Mouse (Mus musculus) MEL (cell line): ENCODE data around the gene Thrap3. TPM values are rescaled to one million over a fixed set of nuclear protein-coding genes. Genes with fewer than 3 reads are reported as not detected.

Experiments
- DNase-seq: peaks from one replicate; pipeline ENCODE4 v3.0.0; 2011; ENCODE audit warnings: low read depth, low spot score
- H3K27ac ChIP-seq: 2 replicates; pipeline ENCODE4 v1.5.1; 2012; ENCODE audit warnings: low read depth, mild to moderate bottlenecking, control low read depth, low read length, moderate library complexity; ENCODE audit not compliant: control insufficient read depth
- H3K27me3 ChIP-seq, 2 experiments: fragments of 150-350 bp in 1 of 2; sonication (generic) in 1 of 2; 2 replicates each; pipeline ENCODE4 v1.6.1; 2012; ENCODE audit warnings: low read length in 2 of 2, mild to moderate bottlenecking in 2 of 2, improper control_type of control experiment in 1 of 2, moderate library complexity in 1 of 2; ENCODE audit not compliant: insufficient read depth in 2 of 2, control insufficient read depth in 1 of 2
- H3K36me3 ChIP-seq, 2 experiments: 2 replicates each; pipeline ENCODE4 v1.6.1; 2012 to 2014; ENCODE audit warnings: low read length in 2 of 2, improper control_type of control experiment in 1 of 2, inconsistent platforms in 1 of 2, mild to moderate bottlenecking in 1 of 2; ENCODE audit not compliant: insufficient read depth in 2 of 2, control insufficient read depth in 1 of 2
- H3K4me1 ChIP-seq, 2 experiments: fragments of 150-350 bp in 1 of 2; sonication (generic) in 1 of 2; 2 replicates each; pipeline ENCODE4 v1.6.1; 2012; ENCODE audit warnings: low read length in 2 of 2, improper control_type of control experiment in 1 of 2, mild to moderate bottlenecking in 1 of 2; ENCODE audit not compliant: insufficient read depth in 2 of 2, control insufficient read depth in 1 of 2
- H3K4me3 ChIP-seq, 2 experiments: fragments of 150-350 bp in 1 of 2; sonication (generic) in 1 of 2; 2 replicates each; pipeline ENCODE4 v1.5.1; 2012; ENCODE audit warnings: low read depth in 2 of 2, low read length in 2 of 2, mild to moderate bottlenecking in 2 of 2, moderate library complexity in 2 of 2, control low read depth in 1 of 2, improper control_type of control experiment in 1 of 2; ENCODE audit not compliant: control insufficient read depth in 1 of 2, insufficient read depth in 1 of 2
- H3K79me2 ChIP-seq: 2 replicates; pipeline ENCODE4 v1.6.1; 2012; ENCODE audit warnings: mild to moderate bottlenecking, low read length, moderate library complexity; ENCODE audit not compliant: control insufficient read depth, poor library complexity, insufficient read depth
- H3K9ac ChIP-seq: 2 replicates; pipeline ENCODE4 v1.6.1; 2012; ENCODE audit warnings: low read depth, mild to moderate bottlenecking, control low read depth, low read length, moderate library complexity; ENCODE audit not compliant: control insufficient read depth, poor library complexity, severe bottlenecking
- H3K9me3 ChIP-seq: fragments of 150-350 bp; sonication (generic); replicated peaks from 2 replicates; pipeline ENCODE4 v1.6.1; 2012; ENCODE audit warnings: mild to moderate bottlenecking, low read length, improper control_type of control experiment, moderate library complexity; ENCODE audit not compliant: insufficient read depth
- CHD2 ChIP-seq: IDR thresholded peaks from 2 replicates; pipeline ENCODE4 v1.6.1; 2011; ENCODE audit warnings: low read length, improper control_type of control experiment
- CTCF ChIP-seq, 3 experiments: IDR thresholded peaks in 2 of 3; conservative IDR thresholded peaks in 1 of 3; 2 replicates each; pipeline ENCODE4 v1.5.1; 2011 to 2012; ENCODE audit warnings: low read length in 3 of 3, low read depth in 2 of 3, mild to moderate bottlenecking in 2 of 3, improper control_type of control experiment in 1 of 3, inconsistent platforms in 1 of 3, mixed read lengths in 1 of 3, moderate library complexity in 1 of 3; ENCODE audit not compliant: control insufficient read depth in 1 of 3, insufficient read depth in 1 of 3, poor library complexity in 1 of 3, severe bottlenecking in 1 of 3
- ELF1 ChIP-seq: IDR thresholded peaks from 2 replicates; pipeline ENCODE4 v1.6.1; 2014; ENCODE audit warnings: low read depth, mild to moderate bottlenecking, inconsistent platforms, low read length, improper control_type of control experiment, moderate library complexity
- ETS1 ChIP-seq: IDR thresholded peaks from 2 replicates; pipeline ENCODE4 v1.6.1; 2012; ENCODE audit warnings: low read depth, mild to moderate bottlenecking, inconsistent platforms, low read length, improper control_type of control experiment, moderate library complexity
- MAFK ChIP-seq: IDR thresholded peaks from 2 replicates; pipeline ENCODE4 v1.6.1; 2011; ENCODE audit warnings: low read depth, mild to moderate bottlenecking, low read length, improper control_type of control experiment, borderline replicate concordance
- MYC ChIP-seq: IDR thresholded peaks from 2 replicates; pipeline ENCODE4 v1.6.1; 2011; ENCODE audit warnings: low read depth, mild to moderate bottlenecking, low read length, improper control_type of control experiment, moderate library complexity
- NRF1 ChIP-seq: IDR thresholded peaks from 2 replicates; pipeline ENCODE4 v1.6.1; 2014; ENCODE audit warnings: low read depth, mild to moderate bottlenecking, inconsistent platforms, low read length, improper control_type of control experiment, moderate library complexity; ENCODE audit not compliant: poor library complexity, insufficient read depth, severe bottlenecking
- POLR2AphosphoS2 ChIP-seq: IDR thresholded peaks from 2 replicates; pipeline ENCODE4 v1.6.1; 2011; ENCODE audit warnings: low read length, improper control_type of control experiment
- RCOR1 ChIP-seq: IDR thresholded peaks from 2 replicates; pipeline ENCODE4 v1.6.1; 2012; ENCODE audit warnings: low read depth, mild to moderate bottlenecking, inconsistent platforms, low read length, improper control_type of control experiment
- SIN3A ChIP-seq: IDR thresholded peaks from 2 replicates; pipeline ENCODE4 v1.6.1; 2012; ENCODE audit warnings: low read length, improper control_type of control experiment, inconsistent platforms
- TAL1 ChIP-seq: IDR thresholded peaks from 2 replicates; pipeline ENCODE4 v1.6.1; 2012; ENCODE audit warnings: mild to moderate bottlenecking, inconsistent platforms, low read length, moderate library complexity, mixed read lengths
- TBP ChIP-seq: IDR thresholded peaks from 2 replicates; pipeline ENCODE4 v1.8.0; 2011; ENCODE audit warnings: low read depth, low read length, improper control_type of control experiment
- USF1 ChIP-seq: IDR thresholded peaks from 2 replicates; pipeline ENCODE4 v1.6.1; 2014; ENCODE audit warnings: low read depth, mild to moderate bottlenecking, inconsistent platforms, low read length, improper control_type of control experiment, moderate library complexity
- USF2 ChIP-seq, 2 experiments: IDR thresholded peaks; 2 replicates each; pipeline ENCODE4 v1.6.1; 2011 to 2012; ENCODE audit warnings: improper control_type of control experiment in 2 of 2, low read length in 2 of 2, borderline replicate concordance in 1 of 2, inconsistent platforms in 1 of 2, low read depth in 1 of 2, mild to moderate bottlenecking in 1 of 2; ENCODE audit not compliant: insufficient read depth in 1 of 2
- ZC3H11A ChIP-seq: IDR thresholded peaks from 2 replicates; pipeline ENCODE4 v1.6.1; 2012; ENCODE audit warnings: low read depth, mild to moderate bottlenecking, inconsistent platforms, low read length, improper control_type of control experiment
- polyA plus RNA-seq, 2 experiments: library from polyadenylated mRNA; stranded (reverse) in 1 of 2; unstranded in 1 of 2; fragments of >175 nt in 1 of 2; fragments of >200 nt in 1 of 2; gene quantifications; 2 replicates each; pipeline versions ENCODE4 v1.2.1 to v1.2.4; 2012; ENCODE audit warnings: low replicate concordance in 2 of 2, low read depth in 1 of 2; ENCODE audit not compliant: insufficient read length in 2 of 2, insufficient read depth in 1 of 2, missing spikeins in 1 of 2
- total RNA-seq: library from RNA; depleted of rRNA; stranded (reverse); fragments of 300-350 nt; gene quantifications from 2 replicates; pipeline ENCODE4 v1.2.3, GENCODE M21; 2012

Thrap3 gene
- total and polyA plus RNA-seq, 3 experiments, result 158 to 471 (median 310) TPM

DNA sequence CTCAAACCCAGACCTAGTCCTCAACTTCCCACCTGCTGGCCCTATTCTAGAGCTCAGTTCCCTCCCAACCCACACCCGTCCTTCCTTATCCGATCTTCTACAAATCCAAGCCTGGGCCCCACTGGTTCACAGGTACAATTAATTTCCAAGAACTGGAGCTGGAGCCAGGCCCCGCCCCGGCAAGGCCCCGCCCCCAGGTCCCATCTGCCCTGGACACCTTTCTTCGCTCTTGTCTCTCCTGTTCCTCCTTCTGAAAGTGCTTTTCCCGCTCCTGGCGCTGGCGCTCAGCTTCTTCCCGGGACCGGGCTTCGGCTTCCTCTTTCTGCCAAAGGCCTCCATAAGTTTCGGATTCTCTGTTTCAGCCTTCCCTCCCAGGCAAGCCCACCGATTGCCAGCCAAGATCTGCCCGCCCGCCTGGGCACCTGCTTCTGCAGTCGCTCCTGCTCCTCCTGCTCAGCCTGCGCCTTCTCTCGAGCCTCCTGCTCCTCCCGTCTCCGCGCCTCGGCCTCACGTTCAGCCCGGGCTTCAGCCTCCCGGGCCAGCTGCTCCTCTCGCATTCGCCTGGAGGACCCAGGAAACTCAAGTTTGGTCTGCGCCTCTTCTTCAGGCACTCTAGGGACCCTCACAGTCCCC lies 31.2 kb upstream of the Thrap3 start:
- no peak overlapping the region for H3K4me3 ChIP-seq
- H3K79me2 ChIP-seq, result no peaks in the 10 kb centered on the region
- H3K9ac ChIP-seq, result no peak overlapping the region
- H3K27me3 ChIP-seq, result no peaks in the 10 kb centered on the region
- H3K36me3 ChIP-seq, result peaks cover 0 to 4% of the 10 kb centered on the region in 2 experiments; a peak in 3 of 4 replicates
- H3K4me1 ChIP-seq, result peaks cover 0 to 5% of the 10 kb centered on the region in 2 experiments; a peak in 2 of 4 replicates
- no peaks in the 10 kb centered on the region for H3K9me3 ChIP-seq
- TF ChIP-seq RCOR1 (no peak), POLR2AphosphoS2 (no peak), CTCF (IDR thresholded peaks at IDR 0.05 in 2 of 3, conservative IDR thresholded peaks at IDR 0.05 in 1 of 3; ENCODE audit: control insufficient read depth in 1 of 3, insufficient read depth in 1 of 3, low read depth in 2 of 3, low read length in 3 of 3, poor library complexity in 1 of 3, severe bottlenecking in 1 of 3) (no peak), CHD2 (no peak), NRF1 (no peak), MYC (no peak), USF2 (IDR thresholded peaks at IDR 0.05; ENCODE audit: borderline replicate concordance in 1 of 2, insufficient read depth in 1 of 2, low read depth in 1 of 2, low read length in 2 of 2) (no peak), SIN3A (no peak), ZC3H11A (no peak), ETS1 (no peak), TAL1 (no peak), USF1 (no peak), ELF1 (no peak), MAFK (no peak)
- H3K27ac ChIP-seq, result no peak overlapping the region
- DNase-seq, result no peak

GRCm38 (mm10) chr4:126229900-126230299 lies 27.3 kb upstream of the Thrap3 start:
- no peaks in the 10 kb centered on the region for H3K9me3 ChIP-seq
- H3K36me3 ChIP-seq, result no peaks in the 10 kb centered on the region
- H3K4me3 ChIP-seq, result no peak overlapping the region
- peaks cover 0 to 4% of the 10 kb centered on the region in 2 experiments; a peak in 1 of 4 replicates for H3K4me1 ChIP-seq
- no peak overlapping the region for H3K9ac ChIP-seq
- DNase-seq, result no peak
- no peak overlapping the region for H3K27ac ChIP-seq
- no peaks in the 10 kb centered on the region for H3K79me2 ChIP-seq
- H3K27me3 ChIP-seq, result no peaks in the 10 kb centered on the region
- TF ChIP-seq TBP (no peak), USF2 (IDR thresholded peaks at IDR 0.05; ENCODE audit: borderline replicate concordance in 1 of 2, insufficient read depth in 1 of 2, low read depth in 1 of 2, low read length in 2 of 2) (no peak)
